Mouse (Mus musculus): ENCODE data around the gene Prkn.

GRCm38 (mm10) chr17:12035386-12035785 lies 1195.2 kb downstream of the Prkn start:
- no peak for TF ChIP-seq POLR2A (IDR thresholded peaks at IDR 0.05; ENCODE audit: borderline replicate concordance, extremely low read depth, insufficient read depth, insufficient read length, poor library complexity, severe bottlenecking)
- TF ChIP-seq CTCF (IDR thresholded peaks at IDR 0.05; ENCODE audit: borderline replicate concordance, extremely low read depth, insufficient read depth, insufficient read length) = no peak
